Mouse (Mus musculus): ENCODE measurements around the gene Skint6. TPM values are rescaled to one million over a fixed set of nuclear protein-coding genes. Genes with fewer than 3 reads are reported as not detected.
"Not testable (repeated sequence)": the region's sequence is repeated elsewhere in the genome, so short reads cannot be mapped to it uniquely, and the experiment has no call there.

Skint6 gene
- not detected in 2 replicates for polyA plus RNA-seq (2015; fragmentation: Nextera tagmentation; extraction: Ambion mirVana)

DNA sequence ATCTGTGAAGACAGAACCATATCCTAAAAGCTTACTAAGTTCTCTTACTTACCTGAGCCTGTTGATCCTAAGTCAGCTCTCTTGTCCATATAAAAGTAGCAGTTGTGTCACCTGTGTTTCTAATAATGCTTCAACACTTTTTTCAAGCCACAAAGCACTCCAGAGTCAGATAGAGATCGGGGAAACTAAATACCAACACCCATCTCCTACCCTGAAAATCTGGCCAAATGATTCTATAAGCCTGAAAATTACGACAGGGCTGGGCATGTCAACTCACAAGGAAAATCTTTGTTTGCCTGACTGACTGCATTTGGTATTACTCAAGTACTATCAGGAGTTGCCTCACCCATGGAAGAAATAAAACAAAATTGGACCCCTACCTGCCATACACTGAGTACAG is at the start of gene Skint6:
Gene Skint6, minus strand, starts transcription at position 101 of the 400 bp plus-strand sequence.
- Histone ChIP-seq H3K27ac (no peak within 1 kb of the TSS), H3K9me3 (no peaks in the 10 kb centered on the region), H3K36me3 (no peaks in the 10 kb centered on the region), H3K4me1 (replicated peaks) (no peaks in the 10 kb centered on the region), H3K27me3 (replicated peaks) (no peaks in the 10 kb centered on the region), H3K4me3 (replicated peaks) (no peak within 1 kb of the TSS), H3K9ac (no peak within 1 kb of the TSS), H3K4me2 (replicated peaks) (no peak within 1 kb of the TSS)
- no peak for ATAC-seq
- WGBS = 51% methylated on average over 2 of the region's 2 CpGs

- ATAC-seq = no peak
- H3K4me1 ChIP-seq (replicated peaks) = no peaks in the 10 kb centered on the region
- H3K4me3 ChIP-seq (replicated peaks) = no peak overlapping the region
- H3K9me3 ChIP-seq = no peaks in the 10 kb centered on the region
- H3K27ac ChIP-seq = no peak overlapping the region
- no peaks in the 10 kb centered on the region for H3K27me3 ChIP-seq (replicated peaks)
- no peak overlapping the region for H3K4me2 ChIP-seq (replicated peaks)
- 78% methylated on average over 1 of the region's 1 CpGs for WGBS
- no peaks in the 10 kb centered on the region for H3K36me3 ChIP-seq
- H3K9ac ChIP-seq = no peak overlapping the region
These were observed 34.1 kb upstream of the Skint6 start for GRCm38 (mm10) chr4:113320911-113321310.

DNA sequence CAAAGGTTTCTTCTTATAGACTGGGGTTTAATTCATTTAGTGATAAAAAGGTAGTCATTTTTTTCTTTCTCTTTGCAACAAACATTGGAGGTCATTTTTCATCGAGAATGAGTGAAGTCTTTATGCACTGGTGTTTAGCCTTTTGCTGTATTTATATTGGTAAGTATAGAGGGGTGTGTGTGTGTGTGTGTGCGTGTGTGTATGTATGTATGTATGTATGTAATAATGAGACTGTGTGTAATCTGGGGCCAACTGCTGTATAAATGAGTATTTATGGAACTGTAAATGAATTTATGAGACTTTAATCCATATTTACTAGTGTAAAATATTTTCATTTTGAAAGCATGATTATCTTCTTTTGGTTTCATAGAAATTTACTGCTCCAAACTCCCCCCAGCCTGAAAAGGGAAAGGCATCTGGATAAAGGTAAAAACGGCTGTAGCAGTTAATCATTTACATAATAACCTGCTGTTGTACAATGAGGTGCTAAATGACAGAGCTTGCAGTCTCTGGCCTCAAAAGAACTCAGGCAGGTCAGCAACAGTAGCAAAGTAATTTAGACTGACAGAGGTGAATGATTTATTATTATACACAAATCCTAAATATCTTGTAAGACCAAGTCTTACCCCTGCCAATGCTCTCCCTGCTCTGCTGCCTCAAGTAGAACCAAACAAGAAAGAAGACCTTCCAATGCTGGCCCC is 15.2 kb upstream of the Skint6 start:
- Histone ChIP-seq H3K4me3 (replicated peaks) (no peak overlapping the region), H3K9ac (no peak overlapping the region), H3K27ac (no peak overlapping the region), H3K4me2 (replicated peaks) (no peak overlapping the region), H3K9me3 (no peaks in the 10 kb centered on the region), H3K4me1 (replicated peaks) (no peaks in the 10 kb centered on the region), H3K27me3 (replicated peaks) (no peaks in the 10 kb centered on the region), H3K36me3 (no peaks in the 10 kb centered on the region)
- 43% methylated on average over 3 of the region's 3 CpGs for WGBS
- peak; percentile 97 for ATAC-seq

DNA sequence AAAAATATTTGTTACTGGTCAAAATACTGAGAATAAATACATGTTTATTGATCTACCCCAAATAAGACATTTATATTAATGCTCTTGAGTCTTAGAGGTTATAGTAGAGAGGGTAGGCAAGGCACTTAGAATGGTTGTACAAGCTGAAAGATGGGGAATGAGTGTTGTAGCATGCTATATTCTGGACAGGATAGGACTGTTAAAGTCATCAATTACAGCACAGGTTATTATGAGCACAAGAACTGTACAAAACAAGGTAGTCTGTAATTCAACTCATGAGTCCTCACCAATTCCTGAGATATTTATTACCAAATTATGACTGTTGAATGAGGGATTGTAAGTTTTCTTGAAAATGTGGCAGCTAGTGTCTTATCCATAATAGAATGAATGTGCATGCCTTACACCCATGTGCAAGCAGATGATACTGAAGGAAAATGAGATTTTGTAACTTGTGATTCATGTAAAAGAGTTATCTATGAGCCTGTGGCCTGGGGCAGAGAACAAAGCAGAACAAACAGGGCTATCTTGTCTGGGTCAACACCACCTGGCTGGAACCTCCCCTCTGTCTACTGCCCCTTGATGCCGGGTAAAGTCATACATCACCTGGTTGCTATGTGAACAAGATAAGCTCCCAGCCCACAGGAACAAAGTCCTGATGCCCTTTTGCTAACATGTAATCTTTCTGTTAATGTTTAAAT is 23.3 kb downstream of the Skint6 start:
- H3K4me3 ChIP-seq (replicated peaks) = no peak overlapping the region
- no peaks in the 10 kb centered on the region for H3K4me1 ChIP-seq (replicated peaks)
- H3K9me3 ChIP-seq = no peaks in the 10 kb centered on the region
- no peaks in the 10 kb centered on the region for H3K36me3 ChIP-seq
- H3K27ac ChIP-seq = no peak overlapping the region
- peak; percentile 92 for ATAC-seq
- H3K4me2 ChIP-seq (replicated peaks) = no peak overlapping the region
- WGBS = 78% methylated on average over 1 of the region's 1 CpGs
- H3K27me3 ChIP-seq (replicated peaks) = no peaks in the 10 kb centered on the region
- no peak overlapping the region for H3K9ac ChIP-seq

- H3K9me3 ChIP-seq = no peaks in the 10 kb centered on the region
- peak; percentile 89 for ATAC-seq
- H3K4me2 ChIP-seq (replicated peaks) = no peak overlapping the region
These were observed 41.0 kb downstream of the Skint6 start for GRCm38 (mm10) chr4:113245808-113246207.

DNA sequence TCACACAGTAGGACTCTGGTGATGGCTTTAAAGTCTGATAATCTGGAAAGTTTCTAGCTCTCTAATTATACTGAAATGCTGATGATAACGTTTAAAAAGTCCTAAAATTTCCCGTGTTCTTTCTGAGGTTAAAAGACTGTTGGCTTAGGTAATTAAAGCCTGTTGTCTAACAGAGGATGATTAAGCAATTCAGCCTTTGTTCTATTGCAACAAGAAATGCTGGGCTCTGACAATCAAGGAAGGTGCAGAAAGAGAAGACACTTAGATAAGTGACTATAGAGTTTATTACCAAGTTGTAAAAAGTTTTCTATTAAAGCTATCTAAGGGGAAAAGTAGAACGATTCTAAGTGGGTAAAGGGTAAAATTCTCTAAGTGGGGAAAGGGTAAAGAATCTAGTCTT is 219.2 kb downstream of the Skint6 start:
- no peak for ATAC-seq
- 39% methylated on average over 3 of the region's 3 CpGs for WGBS

More at GRCm38 (mm10) chr4:113245808-113246207, 41.0 kb downstream of the Skint6 start:
- Histone ChIP-seq H3K27me3 (replicated peaks) (no peaks in the 10 kb centered on the region), H3K4me3 (replicated peaks) (no peak overlapping the region), H3K9ac (no peak overlapping the region), H3K4me1 (replicated peaks) (no peaks in the 10 kb centered on the region), H3K27ac (no peak overlapping the region), H3K36me3 (no peaks in the 10 kb centered on the region)

DNA sequence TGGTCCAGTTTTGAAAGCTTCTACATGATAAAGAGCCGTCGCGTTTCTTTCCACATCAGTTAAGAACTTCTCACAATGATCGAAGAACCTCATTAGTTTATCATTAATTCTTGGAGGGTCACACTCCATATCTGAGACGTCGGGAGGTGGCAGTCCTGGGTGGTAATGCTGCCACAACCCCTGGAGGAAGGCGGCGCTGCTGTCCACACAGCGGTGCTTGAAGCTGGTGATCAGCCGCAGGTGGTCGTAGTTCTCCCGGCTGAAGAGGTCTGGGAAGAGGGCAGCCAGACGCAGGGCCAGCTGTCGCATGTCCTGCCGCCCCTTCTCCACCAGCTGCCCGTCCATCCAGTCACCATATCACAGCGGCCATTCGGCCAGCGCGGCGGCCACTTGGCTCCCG is 307.6 kb downstream of the Skint6 start:
- not testable (repeated sequence) for H3K36me3 ChIP-seq; H3K27me3 ChIP-seq (replicated peaks); H3K9me3 ChIP-seq; H3K27ac ChIP-seq; ATAC-seq; H3K4me1 ChIP-seq (replicated peaks); H3K9ac ChIP-seq
- Histone ChIP-seq H3K4me3 (replicated peaks) (peak overlapping the region; percentile 7; the same call in 1 of the 2 replicates), H3K4me2 (replicated peaks) (peak overlapping the region; percentile 43)
- 30% methylated on average over 22 of the region's 22 CpGs for whole genome bisulfite sequencing

More for the DNA sequence above, 219.2 kb downstream of the Skint6 start:
- Histone ChIP-seq H3K27me3 (replicated peaks) (no peaks in the 10 kb centered on the region), H3K9me3 (no peaks in the 10 kb centered on the region), H3K4me1 (replicated peaks) (no peaks in the 10 kb centered on the region), H3K9ac (no peak overlapping the region), H3K4me2 (replicated peaks) (no peak overlapping the region), H3K36me3 (no peaks in the 10 kb centered on the region), H3K4me3 (replicated peaks) (no peak overlapping the region), H3K27ac (no peak overlapping the region)

DNA sequence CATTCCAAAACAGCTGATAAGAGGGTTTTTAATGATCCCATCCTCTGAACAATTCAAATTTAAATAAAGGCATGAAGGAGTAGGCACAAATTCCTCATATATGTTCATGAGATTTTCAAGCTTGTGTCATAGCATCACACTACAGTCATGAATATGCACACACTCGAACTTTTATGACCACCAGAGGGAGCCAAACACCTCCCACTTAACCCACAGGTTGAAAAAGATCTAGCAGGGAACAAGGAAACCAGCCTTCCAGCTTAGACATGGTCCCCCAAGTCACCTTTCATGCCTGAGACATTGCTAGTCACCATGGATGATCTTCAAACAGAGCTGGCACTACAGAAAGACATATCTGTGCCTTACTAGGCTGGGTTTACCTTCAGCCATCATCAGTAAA is 496.1 kb downstream of the Skint6 start:
- ATAC-seq = no peak
- H3K4me3 ChIP-seq (replicated peaks) = no peak overlapping the region
- no peak overlapping the region for H3K4me2 ChIP-seq (replicated peaks)
- no peaks in the 10 kb centered on the region for H3K9me3 ChIP-seq
- H3K9ac ChIP-seq = no peak overlapping the region
- H3K27ac ChIP-seq = no peak overlapping the region
- no peaks in the 10 kb centered on the region for H3K4me1 ChIP-seq (replicated peaks)
- no peaks in the 10 kb centered on the region for H3K36me3 ChIP-seq
- no peaks in the 10 kb centered on the region for H3K27me3 ChIP-seq (replicated peaks)
- 2% methylated on average over 1 of the region's 1 CpGs for WGBS

DNA sequence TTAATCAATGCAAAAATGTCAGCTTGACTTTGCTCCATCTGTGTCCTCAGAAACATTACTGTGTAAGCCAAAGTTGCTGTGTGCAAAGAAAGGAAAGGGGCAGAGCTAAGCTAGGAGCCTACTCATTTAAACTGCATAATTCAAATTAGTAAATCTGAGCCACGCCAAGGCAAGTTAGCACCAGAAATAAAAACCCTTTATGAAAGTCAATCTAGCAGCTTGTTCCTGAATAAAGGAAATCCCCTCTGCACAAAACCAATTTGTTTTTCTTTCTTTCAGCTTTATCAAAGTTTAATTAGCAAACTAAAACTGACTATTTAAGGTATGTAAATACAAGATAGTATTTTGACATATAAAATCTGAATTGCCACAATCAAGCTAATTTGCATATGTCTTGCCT is 512.0 kb downstream of the Skint6 start, which contains the start of gene Skint10:
Gene Skint10, minus strand, starts transcription at position 101 of the 400 bp plus-strand sequence.
- WGBS = 67% methylated on average over 1 of the region's 1 CpGs
- Histone ChIP-seq H3K27ac (no peak within 1 kb of the TSS), H3K4me1 (replicated peaks) (no peaks in the 10 kb centered on the region), H3K9ac (no peak within 1 kb of the TSS), H3K4me2 (replicated peaks) (no peak within 1 kb of the TSS), H3K36me3 (no peaks in the 10 kb centered on the region), H3K9me3 (no peaks in the 10 kb centered on the region), H3K4me3 (replicated peaks) (no peak within 1 kb of the TSS), H3K27me3 (replicated peaks) (no peaks in the 10 kb centered on the region)
- no peak for ATAC-seq
